Mouse (Mus musculus) cerebellum, postnatal 10 days (tissue): Measurements from ENCODE around the gene Btbd11.

Source experiments
- DNase-seq, 2 experiments: peaks; one replicate each; pipeline ENCODE4 v3.0.0; 2021; ENCODE audit warnings: mixed read lengths in 2 of 2

Btbd11 gene

DNA sequence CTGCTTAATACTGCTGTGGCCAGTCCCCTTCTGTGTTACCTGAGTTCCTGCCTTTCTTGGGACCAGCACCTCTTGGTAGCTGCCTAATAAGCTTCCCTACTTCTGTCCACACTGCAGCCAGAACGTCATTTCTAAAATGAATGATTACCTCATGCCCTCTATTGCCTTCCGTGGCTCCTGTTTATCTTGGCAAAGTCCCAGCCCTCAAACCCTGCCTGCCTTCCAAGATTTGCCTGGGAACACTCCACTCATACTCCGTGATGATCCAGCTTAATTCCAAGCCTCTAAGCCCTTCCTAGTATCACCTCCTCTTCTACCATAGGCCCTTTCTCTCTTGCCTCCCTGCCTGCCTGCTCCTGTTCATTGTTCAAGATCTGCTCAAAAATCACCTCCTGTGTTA, 94.5 kb downstream of the Btbd11 start:
- DNase-seq, result peak; percentile 57 to 65

- DNase-seq, result peak in 1 of 2 experiments; percentile 46
Observed at GRCm38 (mm10) chr10:85482064-85482473, 95.5 kb downstream of the Btbd11 start.

DNA sequence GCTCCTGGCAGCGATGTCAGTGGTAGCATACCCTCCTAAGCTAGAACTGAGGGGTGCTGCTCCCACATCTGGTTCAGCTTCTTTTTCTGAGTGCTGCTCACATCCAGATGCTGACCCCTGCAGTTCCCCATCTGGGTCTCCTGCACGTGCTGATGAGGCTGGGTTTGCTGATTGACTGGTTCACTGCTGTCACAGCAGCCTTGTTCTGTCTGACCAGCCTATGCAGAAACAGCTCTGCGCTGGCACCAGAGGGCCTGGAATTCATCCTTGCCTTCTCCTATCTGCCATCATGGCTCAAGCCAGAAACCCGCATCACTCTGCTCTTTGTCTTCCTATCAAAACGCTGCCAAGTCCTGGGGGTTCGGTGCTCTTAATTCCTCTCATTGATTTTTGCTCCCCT, 95.9 kb downstream of the Btbd11 start:
- peak; percentile 54 to 57 for DNase-seq

- DNase-seq, result no peak
Observed at GRCm38 (mm10) chr10:85486456-85486855, 99.8 kb downstream of the Btbd11 start.

DNA sequence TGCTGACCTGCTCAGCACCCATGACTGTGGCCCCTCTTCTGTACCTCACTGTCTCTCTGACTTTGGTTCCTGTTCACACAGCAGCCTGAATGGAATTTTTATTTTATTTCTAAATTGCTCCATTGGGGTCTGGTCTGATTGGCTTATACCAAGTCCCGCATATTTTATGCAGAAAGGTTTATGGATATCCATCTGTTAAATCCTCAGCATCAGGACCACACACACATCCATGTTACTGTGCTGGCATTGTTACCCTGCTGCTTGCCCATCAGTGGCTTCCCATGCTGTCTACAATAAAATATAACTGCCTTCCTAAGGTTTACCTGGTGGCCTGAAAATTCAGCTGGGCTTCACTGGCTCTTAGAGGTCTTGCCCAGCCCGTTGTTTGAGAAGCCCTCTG, 106.0 kb downstream of the Btbd11 start:
- DNase-seq, result no peak

DNA sequence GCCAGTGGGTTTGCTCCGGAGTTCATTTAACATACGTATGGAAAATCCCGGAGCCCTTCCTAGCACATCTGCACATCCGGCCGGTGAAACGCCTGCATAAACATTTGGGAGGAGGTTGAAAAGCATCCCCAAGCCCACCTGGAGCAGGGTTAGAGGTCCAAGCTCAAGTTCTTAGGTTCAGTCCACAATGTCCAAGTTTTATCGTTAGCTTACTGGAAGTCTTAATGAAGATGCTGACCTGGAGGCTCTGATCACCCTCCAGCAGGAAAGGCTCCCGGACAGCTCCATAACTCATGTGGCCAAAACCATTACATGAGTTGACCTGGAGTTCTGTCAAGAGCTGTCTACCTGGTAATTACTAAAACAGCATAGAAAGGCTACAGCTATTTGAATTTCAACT, 109.7 kb downstream of the Btbd11 start:
- DNase-seq, result no peak

DNA sequence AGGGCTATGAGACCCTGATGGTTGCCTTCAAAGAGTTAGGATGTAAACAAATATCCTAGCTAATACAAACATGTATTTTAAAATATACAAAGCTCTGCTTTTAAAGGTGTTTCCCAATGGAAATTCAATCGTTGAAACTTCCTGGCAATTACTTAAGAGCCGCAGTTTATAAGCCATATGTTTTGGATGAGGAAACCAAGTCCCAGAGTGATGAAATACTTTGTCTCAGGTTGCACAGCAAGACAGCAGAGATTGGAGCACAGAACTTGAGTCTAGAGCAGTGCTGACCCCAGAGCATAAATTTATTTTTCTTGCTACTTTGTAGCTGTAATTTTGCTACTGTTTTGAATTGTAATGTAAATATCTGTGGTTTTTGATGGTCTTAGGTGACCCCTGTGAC, 110.4 kb downstream of the Btbd11 start:
- no peak for DNase-seq

DNA sequence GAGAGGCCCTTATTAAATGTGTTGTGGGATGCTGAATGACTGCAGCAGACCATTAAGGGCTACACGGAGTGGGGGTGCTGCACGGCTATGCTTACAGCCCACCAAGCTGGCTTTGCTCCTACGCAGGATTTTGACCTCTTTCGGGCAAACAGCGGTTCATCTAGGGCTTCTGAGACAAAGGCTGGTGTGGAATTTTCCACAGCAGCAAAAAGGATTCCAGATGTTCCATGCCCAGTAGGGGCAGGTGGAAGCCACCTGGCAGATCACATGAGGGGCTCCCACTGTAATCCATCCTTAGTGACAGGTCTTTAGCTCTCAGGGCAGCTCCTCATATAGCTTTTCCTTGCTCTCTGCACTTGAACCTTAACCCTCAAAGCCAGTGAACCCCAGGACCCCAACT, 111.3 kb downstream of the Btbd11 start:
- DNase-seq, result no peak

- no peak for DNase-seq
Observed at GRCm38 (mm10) chr10:85500573-85501155, 114.0 kb downstream of the Btbd11 start.

GRCm38 (mm10) chr10:85501966-85502566, 115.5 kb downstream of the Btbd11 start:
- DNase-seq, result no peak

GRCm38 (mm10) chr10:85502656-85503055, 116.0 kb downstream of the Btbd11 start:
- no peak for DNase-seq

GRCm38 (mm10) chr10:85503453-85503852, 116.8 kb downstream of the Btbd11 start:
- DNase-seq, result no peak

DNA sequence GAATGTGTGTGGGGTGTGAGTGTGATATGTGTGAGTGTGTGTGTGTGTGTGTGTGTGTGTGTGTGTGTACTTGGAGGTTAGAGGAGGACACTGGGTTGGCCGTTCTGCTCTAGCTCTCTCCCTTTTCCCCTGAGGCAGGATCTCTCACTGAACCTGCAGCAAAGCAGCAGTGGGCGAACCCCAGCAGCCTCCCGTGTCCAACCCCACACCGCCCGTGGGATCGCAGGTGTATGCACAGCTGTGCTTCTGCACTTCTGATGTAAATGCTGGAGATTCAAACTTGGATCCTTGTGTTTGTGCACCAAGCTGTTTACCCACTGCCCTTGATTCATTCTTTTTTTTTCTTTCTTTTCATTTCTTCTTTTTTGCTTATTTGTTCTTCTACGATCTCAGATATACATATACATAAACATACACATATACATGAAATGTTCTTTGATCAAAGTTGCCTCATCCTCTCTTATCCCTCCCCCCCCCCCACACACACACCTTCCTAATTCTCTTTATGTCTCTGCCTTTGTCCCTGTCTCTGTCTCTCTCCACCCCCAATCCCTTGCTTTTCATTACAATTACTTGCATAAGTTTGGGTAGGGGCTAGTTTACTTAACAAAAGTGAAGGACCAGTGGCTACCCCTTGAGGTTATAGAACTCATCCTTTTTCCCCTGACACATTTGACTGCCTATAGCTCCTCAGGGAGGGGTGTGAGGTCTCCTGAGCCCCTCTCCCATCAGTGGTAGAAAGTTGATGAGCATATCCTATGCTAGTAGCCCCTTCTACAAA, 120.8 kb downstream of the Btbd11 start:
- DNase-seq, result no peak

DNA sequence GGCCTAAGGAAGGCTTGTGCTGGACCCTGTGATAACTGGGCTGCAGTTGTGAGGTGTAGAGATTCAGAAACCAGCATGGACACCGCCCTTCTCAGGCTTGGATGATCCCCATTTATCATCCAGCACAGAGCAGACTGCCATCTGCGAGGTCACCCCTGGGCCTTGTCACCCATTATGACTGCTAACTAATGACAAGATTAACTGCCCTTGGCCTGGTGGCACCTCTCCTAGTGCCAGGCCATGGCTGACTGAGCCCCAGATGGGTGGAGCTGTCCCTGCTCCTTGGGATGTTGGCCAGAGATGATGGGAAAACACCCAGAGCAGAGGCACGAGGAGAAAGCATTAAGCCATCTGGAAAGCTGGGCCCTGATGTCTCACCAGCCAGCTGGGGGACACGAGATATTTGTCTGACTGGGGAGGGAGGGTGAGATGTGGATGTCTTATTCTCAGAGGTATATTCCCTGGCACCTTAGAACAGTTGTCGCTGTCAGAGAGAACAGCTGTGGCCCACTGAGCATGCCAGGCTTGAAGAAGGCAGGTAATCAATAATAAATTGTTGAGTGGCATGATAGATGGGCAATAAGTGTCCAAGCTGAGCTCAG, 121.7 kb downstream of the Btbd11 start:
- DNase-seq, result peak; percentile 46 to 70

- DNase-seq, result no peak
Observed at GRCm38 (mm10) chr10:85509000-85509399, 122.4 kb downstream of the Btbd11 start.

- no peak for DNase-seq
Observed at GRCm38 (mm10) chr10:85510329-85510728, 123.7 kb downstream of the Btbd11 start.

GRCm38 (mm10) chr10:85512808-85513207, 126.2 kb downstream of the Btbd11 start:
- no peak for DNase-seq

DNA sequence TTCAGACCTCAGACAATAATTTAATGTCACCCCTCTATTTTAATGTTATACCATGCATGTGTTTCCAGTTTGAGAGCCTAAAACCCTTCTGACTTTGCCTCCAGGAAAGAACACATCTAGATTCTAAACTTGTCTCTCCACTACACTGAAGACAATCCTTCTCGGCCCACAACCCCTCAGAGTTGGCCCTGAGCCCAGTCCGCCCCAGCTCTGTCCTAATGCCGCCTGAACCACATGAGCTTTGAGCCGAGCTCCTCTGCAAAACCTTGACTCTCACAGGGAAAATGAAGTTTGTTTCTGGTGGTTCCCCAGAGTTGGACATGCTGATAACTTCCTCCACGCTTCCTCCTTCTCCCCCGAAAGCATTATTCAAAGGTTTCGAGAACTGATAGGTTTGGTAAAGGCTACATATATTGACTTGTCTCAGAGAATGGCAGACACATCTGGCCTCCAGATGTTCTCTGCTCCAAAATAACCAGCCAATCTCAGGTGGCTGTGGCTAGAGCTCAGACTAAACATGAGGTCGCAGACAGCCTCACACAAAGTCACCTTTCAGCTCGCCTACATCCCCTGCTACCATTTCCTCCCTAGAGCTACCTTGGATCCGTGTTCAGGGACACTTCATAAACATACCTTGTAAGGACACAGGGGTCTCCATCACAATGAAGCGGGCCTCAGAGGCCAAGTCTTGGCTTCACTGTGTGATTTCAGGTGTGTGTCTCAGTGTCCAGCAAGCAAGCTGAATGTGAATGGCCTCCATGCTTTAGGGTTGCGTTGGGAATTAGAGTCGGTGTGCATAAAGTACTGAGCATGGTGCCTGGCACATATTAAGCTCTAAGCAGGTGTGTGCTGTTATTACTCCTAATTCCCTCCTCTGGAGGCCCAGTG, 130.9 kb downstream of the Btbd11 start:
- peak; percentile 54 to 76 for DNase-seq

GRCm38 (mm10) chr10:85518111-85518409, 131.4 kb downstream of the Btbd11 start:
- no peak for DNase-seq

- no peak for DNase-seq
Observed at GRCm38 (mm10) chr10:85522220-85522760, 135.7 kb downstream of the Btbd11 start.

DNA sequence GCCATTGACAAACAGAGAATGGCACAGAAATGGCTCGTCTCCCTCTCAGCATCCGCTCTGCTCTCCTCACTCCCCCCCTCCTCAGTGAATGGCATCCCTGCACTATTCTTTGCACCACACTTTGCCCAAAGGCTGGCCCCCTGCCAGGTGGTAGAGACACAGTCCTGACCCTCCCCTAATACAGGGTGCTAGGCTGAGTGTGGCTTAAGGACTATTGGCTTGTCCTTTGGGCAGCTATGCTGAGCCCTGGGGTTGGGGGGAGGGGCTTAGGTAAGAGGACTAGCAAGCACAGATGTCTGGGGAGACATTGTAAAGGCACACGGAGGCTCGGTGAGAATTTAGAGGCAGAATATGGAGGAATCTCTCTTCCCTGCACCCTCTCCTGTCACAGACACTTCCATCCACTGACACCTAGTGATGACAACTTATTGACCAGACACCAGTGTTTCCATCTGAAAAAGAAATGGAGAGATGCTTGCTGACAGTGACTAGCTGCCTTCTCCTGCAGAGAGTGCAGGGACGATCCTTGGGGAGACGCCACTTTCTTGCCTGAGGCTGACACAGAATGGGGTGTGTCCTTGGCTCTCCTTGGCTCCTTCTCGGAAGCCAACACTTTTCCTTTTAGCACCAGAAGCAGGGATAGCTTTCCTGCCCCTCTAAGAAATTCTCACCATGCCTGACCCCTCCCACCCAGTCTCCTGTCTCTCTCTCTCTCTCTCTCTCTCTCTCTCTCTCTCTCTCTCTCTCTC, 138.8 kb downstream of the Btbd11 start:
- DNase-seq, result peak; percentile 62 to 65

- DNase-seq, result peak; percentile 32 to 76
Observed at GRCm38 (mm10) chr10:85526657-85527056, 140.0 kb downstream of the Btbd11 start.
